Mouse (Mus musculus) megakaryocyte, embryonic 14.5 days (primary cell): ENCODE results near the gene Aldh1b1.

Experiments
- FLI1 ChIP-seq: IDR thresholded peaks from 2 replicates; pipeline ENCODE4 v1.6.1; 2012; ENCODE audit warnings: low read length, inconsistent platforms, mixed read lengths
- GATA1 ChIP-seq: IDR thresholded peaks from 3 replicates; pipeline ENCODE4 v1.6.1; 2012; ENCODE audit warnings: mixed read lengths, low read length, inconsistent platforms, borderline replicate concordance

- TF ChIP-seq GATA1 (no peak), FLI1 (no peak)
These were observed 2.1 kb upstream of the Aldh1b1 start for GRCm38 (mm10) chr4:45796760-45797159.
